Mouse (Mus musculus): Measurements from ENCODE around the gene Tmc7.

Tmc7 gene

GRCm38 (mm10) chr7:118590726-118591305 is 6.3 kb upstream of the Tmc7 start:
- no peak for DNase-seq (ENCODE audit: extremely low spot score, low spot score)

DNA sequence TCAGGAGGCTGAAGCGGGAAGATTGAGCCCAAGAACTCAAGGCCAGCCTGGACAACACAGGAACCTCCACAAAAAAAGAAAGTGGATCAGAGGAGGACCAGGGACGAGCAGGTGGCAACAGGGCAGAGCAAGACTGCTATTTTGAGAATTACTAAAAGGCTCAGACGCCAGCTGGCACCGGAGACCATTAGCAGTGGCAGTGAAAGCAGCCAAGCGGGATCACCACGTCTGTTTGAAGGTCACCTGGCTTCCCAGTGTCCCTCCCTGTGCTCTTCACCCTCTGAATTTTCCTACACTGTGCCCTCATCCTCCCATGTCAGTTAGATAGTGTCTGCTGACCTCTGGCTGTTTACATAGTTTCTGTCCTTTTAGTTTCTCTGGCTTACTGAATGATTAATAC is 1.3 kb upstream of the Tmc7 start:
- no peak for DNase-seq (ENCODE audit: extremely low spot score, low spot score)

DNA sequence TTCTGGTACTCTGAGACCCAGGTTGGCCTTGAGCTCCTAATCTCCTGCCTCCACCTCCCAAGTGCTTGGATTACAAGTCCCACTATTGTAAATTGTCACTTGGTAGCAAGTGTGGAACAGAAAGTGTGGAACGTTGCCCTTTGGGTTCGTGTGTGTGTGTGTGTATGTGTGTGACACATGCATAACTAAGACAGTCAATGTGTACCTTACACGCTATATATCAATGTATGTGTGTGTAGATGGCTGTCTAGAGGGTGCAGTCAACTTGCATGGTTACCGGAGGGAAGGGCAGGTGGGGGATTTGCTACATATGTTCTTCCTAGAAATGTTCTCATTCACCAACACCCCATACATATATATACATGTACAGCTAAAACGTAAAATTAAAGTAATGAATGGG is 390 bp upstream of the Tmc7 start:
- no peak for DNase-seq (ENCODE audit: extremely low spot score, low spot score)

- DNase-seq (ENCODE audit: extremely low spot score, low spot score) = no peak
Observed at GRCm38 (mm10) chr7:118583821-118584220, 715 bp downstream of the Tmc7 start.

- no peak for DNase-seq (ENCODE audit: extremely low spot score, low spot score)
Observed at GRCm38 (mm10) chr7:118579938-118580337, 4.6 kb downstream of the Tmc7 start.

- DNase-seq (ENCODE audit: extremely low spot score, low spot score) = no peak
Observed at GRCm38 (mm10) chr7:118578269-118578668, 6.3 kb downstream of the Tmc7 start.

DNA sequence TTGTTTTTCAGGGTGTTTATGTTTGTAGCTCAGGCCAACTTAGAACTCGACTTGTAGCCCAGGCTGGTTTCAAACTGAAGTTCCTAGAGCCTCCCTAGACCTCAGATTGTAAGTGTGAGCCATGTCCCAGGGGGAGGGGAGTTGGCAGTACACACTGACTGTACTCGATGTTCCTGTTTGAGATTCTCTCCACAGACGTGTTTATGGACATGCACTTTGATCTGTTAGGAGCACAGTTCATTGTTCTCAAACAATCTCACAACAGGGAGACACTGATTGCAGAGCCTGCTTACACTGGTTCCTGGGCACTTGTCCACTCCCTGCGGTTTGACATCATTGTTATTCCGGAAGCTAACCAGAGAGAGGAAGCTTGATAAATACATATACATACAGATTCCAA is 12.5 kb downstream of the Tmc7 start:
- no peak for DNase-seq (ENCODE audit: extremely low spot score, low spot score)

- no peak for DNase-seq (ENCODE audit: extremely low spot score, low spot score)
Observed at GRCm38 (mm10) chr7:118571350-118571749, 13.2 kb downstream of the Tmc7 start.

- DNase-seq (ENCODE audit: extremely low spot score, low spot score) = no peak
Observed at GRCm38 (mm10) chr7:118569121-118569543, 15.4 kb downstream of the Tmc7 start.

DNA sequence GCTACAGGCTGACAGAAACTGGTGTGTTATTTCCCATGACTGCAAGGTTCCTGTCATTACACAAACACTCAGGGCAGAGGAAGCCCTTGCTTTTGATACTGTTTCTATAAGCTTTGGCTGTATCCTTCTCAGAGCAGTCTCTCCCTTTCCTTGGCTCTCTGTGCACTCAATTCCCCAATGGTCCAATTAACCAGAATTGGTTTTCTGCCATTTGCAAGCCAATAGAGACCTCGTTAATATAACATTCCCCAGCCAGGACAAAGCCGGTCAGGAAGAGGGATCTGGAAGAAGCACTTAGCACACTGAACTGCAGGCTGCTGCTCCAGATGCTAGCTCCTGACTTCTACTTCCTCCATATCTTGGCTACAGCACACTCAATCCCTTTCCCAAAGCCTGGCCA is 30.2 kb downstream of the Tmc7 start:
- no peak for DNase-seq (ENCODE audit: extremely low spot score, low spot score)

GRCm38 (mm10) chr7:118553881-118554280 is 30.7 kb downstream of the Tmc7 start:
- no peak for DNase-seq (ENCODE audit: extremely low spot score, low spot score)

DNA sequence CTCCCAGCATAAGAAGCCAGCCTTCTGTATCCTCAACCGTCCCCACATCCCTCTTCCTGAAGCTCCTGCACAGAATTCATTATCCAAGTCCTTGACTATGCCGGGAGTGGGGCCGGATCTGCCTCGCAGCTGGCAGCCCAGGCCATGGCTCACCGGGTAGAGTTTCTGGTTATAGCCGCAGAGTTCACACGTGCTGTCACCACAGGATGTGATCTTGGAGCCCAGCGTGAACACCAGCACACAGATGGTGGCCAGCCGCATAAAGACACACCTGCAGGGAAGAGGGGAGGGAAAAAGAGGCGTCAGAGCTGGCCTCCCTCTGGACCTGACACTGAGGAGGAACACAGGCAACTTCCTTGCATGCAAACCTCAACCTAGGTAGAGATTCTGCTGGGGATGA is 37.1 kb downstream of the Tmc7 start:
- no peak for DNase-seq (ENCODE audit: extremely low spot score, low spot score)

DNA sequence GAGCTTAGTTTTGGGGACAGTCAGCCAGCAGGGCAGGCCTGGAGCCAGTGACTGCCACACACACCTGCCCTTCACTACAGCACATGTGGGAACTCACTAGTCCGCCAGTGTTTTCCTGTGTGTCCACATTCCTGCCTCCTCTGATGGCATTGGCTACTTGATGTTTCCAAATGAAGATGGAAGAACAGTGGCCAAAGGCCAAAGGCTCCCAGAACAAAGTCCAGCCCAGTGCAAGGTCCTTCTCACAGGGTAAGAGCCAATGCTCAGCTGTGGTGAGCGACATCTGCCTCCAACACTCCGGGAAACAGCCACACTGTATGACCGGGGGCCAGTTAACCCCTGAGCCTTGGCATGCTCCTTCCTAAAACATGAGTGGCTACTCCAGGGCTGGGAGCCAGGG is 40.4 kb downstream of the Tmc7 start:
- no peak for DNase-seq (ENCODE audit: extremely low spot score, low spot score)

GRCm38 (mm10) chr7:118535076-118535475 is 49.5 kb downstream of the Tmc7 start:
- DNase-seq (ENCODE audit: extremely low spot score, low spot score) = no peak

GRCm38 (mm10) chr7:118534326-118534725 is 50.2 kb downstream of the Tmc7 start:
- DNase-seq (ENCODE audit: extremely low spot score, low spot score) = no peak

DNA sequence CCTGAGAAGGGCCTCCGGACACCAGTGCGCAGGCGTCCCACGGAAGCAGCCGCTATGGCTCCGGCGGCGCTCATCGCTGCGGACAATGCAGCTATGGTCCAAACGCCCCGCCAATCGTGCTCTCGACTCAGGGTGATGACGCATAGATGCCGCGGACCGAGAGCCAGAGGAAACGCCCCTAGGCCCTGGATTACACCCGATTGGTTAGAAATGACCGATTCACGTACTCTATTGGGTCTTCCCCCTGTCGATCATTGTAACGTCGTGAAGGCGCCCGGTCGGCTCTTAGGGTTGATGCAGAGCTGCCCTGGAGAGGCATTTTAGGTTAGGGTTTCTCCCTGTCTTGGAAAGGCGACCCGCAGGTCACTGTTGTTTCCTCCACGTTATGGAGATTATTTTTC is 51.4 kb downstream of the Tmc7 start, which contains the start of gene Coq7:
Gene Coq7 (minus strand): TSS at position 179 of the 401 bp plus-strand sequence.
- DNase-seq (ENCODE audit: extremely low spot score, low spot score) = peak; percentile 99

DNA sequence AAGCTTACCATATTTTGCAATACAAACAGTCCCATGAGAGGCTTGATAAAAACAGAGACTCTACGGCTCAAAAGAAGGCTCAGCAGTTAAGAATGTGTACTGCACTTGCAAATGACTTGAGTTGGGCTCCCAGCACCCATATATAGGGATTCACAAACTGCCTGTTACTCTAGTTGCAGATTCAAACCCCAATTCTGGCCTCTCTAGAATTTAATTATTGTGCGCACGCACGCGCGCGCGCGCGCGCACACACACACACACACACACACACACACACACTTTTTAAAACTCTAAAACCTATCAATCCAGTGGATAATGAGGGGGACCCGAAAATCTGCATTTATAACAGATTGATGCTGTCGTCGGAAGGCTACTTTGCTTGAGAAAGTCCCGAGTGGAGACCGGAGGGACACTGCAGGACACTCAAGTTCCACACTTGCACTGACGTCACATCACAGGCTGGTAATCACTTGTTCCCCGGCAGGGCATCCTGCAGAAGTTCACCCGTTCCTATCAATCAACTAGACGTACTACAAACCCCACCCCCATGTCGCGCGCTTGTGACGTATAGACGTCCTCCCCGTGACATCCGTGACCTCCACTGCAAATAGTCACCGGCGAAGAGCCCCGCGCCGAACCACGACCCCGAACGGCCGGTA is 51.9 kb downstream of the Tmc7 start:
- no peak for DNase-seq (ENCODE audit: extremely low spot score, low spot score)

GRCm38 (mm10) chr7:118526967-118527366 is 57.6 kb downstream of the Tmc7 start:
- DNase-seq (ENCODE audit: extremely low spot score, low spot score) = no peak

DNA sequence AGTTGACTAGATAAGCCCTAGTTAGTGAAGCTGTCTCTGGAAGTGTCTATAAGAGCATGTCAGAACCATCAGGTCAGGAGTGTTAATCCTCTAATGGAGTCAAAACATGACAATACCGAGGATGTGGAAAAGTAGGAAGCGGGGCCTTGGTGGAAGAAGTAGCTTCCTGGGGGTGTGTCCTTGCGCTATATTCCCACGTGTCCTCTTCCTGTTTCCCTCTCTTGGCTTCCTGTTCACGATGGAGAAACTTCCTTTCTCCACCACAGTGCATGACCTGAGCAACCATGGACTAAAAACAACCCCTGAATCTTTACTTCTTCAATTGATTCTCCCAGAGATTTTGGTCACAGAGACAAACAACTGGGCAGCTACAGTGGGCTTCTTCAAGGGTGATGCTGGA is 62.5 kb downstream of the Tmc7 start:
- DNase-seq (ENCODE audit: extremely low spot score, low spot score) = no peak

DNA sequence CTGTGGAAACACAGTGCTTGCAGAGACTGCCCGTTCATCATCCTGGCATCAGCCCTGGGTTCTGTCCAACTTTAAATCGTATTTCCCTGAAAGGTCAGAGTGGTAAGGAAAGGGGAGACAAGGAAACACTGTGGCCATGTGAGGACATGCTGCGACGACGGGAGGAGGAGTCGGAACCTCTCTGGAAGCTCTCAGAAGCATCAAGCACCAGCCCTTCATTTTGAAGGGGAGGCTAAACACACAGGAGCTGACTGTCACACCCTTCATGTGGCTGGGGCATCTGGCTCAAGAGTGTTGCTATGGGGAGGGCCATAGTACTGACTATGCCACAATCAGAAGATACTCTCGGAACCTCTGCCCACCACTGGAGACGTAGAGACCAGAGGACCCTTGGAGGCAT is 64.9 kb downstream of the Tmc7 start:
- DNase-seq (ENCODE audit: extremely low spot score, low spot score) = no peak

- DNase-seq (ENCODE audit: extremely low spot score, low spot score) = peak; percentile 80
Observed at GRCm38 (mm10) chr7:118518687-118519086, 65.8 kb downstream of the Tmc7 start.

DNA sequence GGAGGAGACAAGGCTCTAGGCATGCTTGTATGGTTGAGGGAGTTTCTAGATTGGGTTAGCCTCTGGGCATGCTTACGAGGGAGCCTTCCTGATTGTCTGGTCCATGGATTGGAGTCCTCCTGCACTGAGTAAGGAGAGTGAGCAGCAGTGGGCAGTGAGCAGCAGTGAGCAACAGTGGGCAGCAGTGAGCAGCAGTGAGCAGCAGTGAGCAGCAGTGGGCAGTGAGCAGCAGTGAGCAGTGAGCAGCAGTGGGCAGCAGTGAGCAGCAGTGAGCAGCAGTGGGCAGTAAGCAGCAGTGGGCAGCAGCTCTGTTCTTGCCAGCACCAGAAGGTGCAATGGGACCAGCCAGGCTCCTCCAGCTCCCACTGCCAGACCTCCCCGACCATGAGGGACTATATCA is 66.7 kb downstream of the Tmc7 start:
- DNase-seq (ENCODE audit: extremely low spot score, low spot score) = peak; percentile 20

DNA sequence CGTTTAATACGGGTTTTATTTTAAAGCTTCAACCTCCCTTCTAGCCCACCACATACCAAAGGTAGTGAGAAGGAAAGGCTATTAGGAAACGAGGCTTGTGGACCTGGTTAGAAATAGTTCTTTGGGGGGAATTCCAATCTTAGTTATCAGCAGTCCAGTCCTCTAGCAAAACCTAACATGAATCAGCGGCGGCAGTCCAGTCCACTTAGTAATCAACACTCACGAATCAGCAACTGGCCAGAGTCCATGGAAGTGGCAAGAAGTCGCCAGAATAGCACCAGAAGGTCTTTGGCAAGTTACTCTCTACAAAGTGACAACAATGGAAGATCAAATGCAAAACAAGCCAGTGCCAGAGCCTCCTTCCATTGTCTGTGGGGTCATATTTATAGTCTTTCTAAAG is 76.0 kb downstream of the Tmc7 start:
- DNase-seq (ENCODE audit: extremely low spot score, low spot score) = no peak
